Mouse (Mus musculus): Measurements from ENCODE around the gene Stard7. TPM values are rescaled to one million over a fixed set of nuclear protein-coding genes. Genes with fewer than 3 reads are reported as not detected.

Stard7 gene
- polyA plus RNA-seq (2015; fragmentation: Nextera tagmentation; extraction: Ambion mirVana): 34.2 and 37.9 TPM in 2 replicates

- H3K27ac ChIP-seq (ENCODE audit: low read length): peak within 1 kb of the TSS; percentile 98
- H3K27me3 ChIP-seq (replicated peaks; ENCODE audit: insufficient read depth, low read length): no peaks in the 10 kb centered on the region
- H3K9ac ChIP-seq (replicated peaks; ENCODE audit: low read depth): peak within 1 kb of the TSS; percentile 84
- peak; percentile 98 for DNase-seq (ENCODE audit: low spot score)
- ATAC-seq: peak; percentile 98
- H3K9me3 ChIP-seq (ENCODE audit: low read length): no peaks in the 10 kb centered on the region
- no peaks in the 10 kb centered on the region for H3K36me3 ChIP-seq (ENCODE audit: insufficient read depth, low read length)
- peak within 1 kb of the TSS; percentile 79 for H3K4me2 ChIP-seq (replicated peaks; ENCODE audit: low read depth, low read length)
- TF ChIP-seq CTCF (IDR thresholded peaks at IDR 0.05): peak; percentile 59
- TF ChIP-seq EP300 (IDR thresholded peaks at IDR 0.05): no peak
- under 1% methylated on average over 46 of the region's 49 CpGs for WGBS
- peak within 1 kb of the TSS; percentile 91 for H3K4me3 ChIP-seq (ENCODE audit: low read depth, low read length)
- no peaks in the 10 kb centered on the region for H3K4me1 ChIP-seq (ENCODE audit: insufficient read depth, low read depth, low read length)
Observed at GRCm38 (mm10) chr2:127269491-127270299, at the start of gene Stard7. Gene Stard7, plus strand, starts transcription at chr2:127270218.

- Histone ChIP-seq H3K4me2 (replicated peaks; ENCODE audit: low read depth, low read length) (no peak overlapping the region), H3K4me1 (ENCODE audit: insufficient read depth, low read depth, low read length) (no peaks in the 10 kb centered on the region), H3K4me3 (ENCODE audit: low read depth, low read length) (no peak overlapping the region), H3K27me3 (replicated peaks; ENCODE audit: insufficient read depth, low read length) (no peaks in the 10 kb centered on the region), H3K36me3 (ENCODE audit: insufficient read depth, low read length) (peaks cover 75% of the 10 kb centered on the region), H3K9ac (replicated peaks; ENCODE audit: low read depth) (no peak overlapping the region), H3K9me3 (ENCODE audit: low read length) (no peaks in the 10 kb centered on the region), H3K27ac (ENCODE audit: low read length) (no peak overlapping the region)
- no peak for DNase-seq (ENCODE audit: low spot score)
- no peak for ATAC-seq
- TF ChIP-seq CTCF (IDR thresholded peaks at IDR 0.05) (peak; percentile 11; the same call in 1 of the 2 replicates), EP300 (IDR thresholded peaks at IDR 0.05) (no peak)
- WGBS: 92% methylated on average over 3 of the region's 3 CpGs
Observed at GRCm38 (mm10) chr2:127225261-127225660, 44.8 kb upstream of the Stard7 start.

- no peak overlapping the region for H3K27ac ChIP-seq (ENCODE audit: low read length)
- WGBS: 88% methylated on average over 11 of the region's 11 CpGs
Observed at GRCm38 (mm10) chr2:127237897-127238610, 32.0 kb upstream of the Stard7 start.

GRCm38 (mm10) chr2:127240065-127240464 lies 30.0 kb upstream of the Stard7 start:
- no peak for ATAC-seq
- no peak overlapping the region for H3K4me2 ChIP-seq (replicated peaks; ENCODE audit: low read depth, low read length)
- H3K9ac ChIP-seq (replicated peaks; ENCODE audit: low read depth): no peak overlapping the region

More at GRCm38 (mm10) chr2:127237897-127238610, 32.0 kb upstream of the Stard7 start:
- DNase-seq (ENCODE audit: low spot score) (no peak), ATAC-seq (no peak)
- H3K4me3 ChIP-seq (ENCODE audit: low read depth, low read length): no peak overlapping the region
- peaks cover 67% of the 10 kb centered on the region for H3K36me3 ChIP-seq (ENCODE audit: insufficient read depth, low read length)
- H3K9ac ChIP-seq (replicated peaks; ENCODE audit: low read depth): no peak overlapping the region
- no peak overlapping the region for H3K4me2 ChIP-seq (replicated peaks; ENCODE audit: low read depth, low read length)
- H3K27me3 ChIP-seq (replicated peaks; ENCODE audit: insufficient read depth, low read length): no peaks in the 10 kb centered on the region
- no peaks in the 10 kb centered on the region for H3K9me3 ChIP-seq (ENCODE audit: low read length)
- H3K4me1 ChIP-seq (ENCODE audit: insufficient read depth, low read depth, low read length): no peaks in the 10 kb centered on the region
- TF ChIP-seq CTCF (IDR thresholded peaks at IDR 0.05) (no peak), EP300 (IDR thresholded peaks at IDR 0.05) (no peak)

GRCm38 (mm10) chr2:127247592-127248333 lies 22.3 kb upstream of the Stard7 start, which contains the start of the genes Ciao1 and Tmem127:
Gene Ciao1, minus strand, starts transcription at chr2:127247816.
Gene Tmem127, plus strand, starts transcription at chr2:127247908.
- TF ChIP-seq CTCF (IDR thresholded peaks at IDR 0.05) (0 out of 2 replicates have a peak, but pooled peaks have one; percentile 6), EP300 (IDR thresholded peaks at IDR 0.05) (no peak)
- Histone ChIP-seq H3K27ac (ENCODE audit: low read length) (peak within 1 kb of the TSS; percentile 82), H3K4me3 (ENCODE audit: low read depth, low read length) (peak within 1 kb of the TSS; percentile 90), H3K27me3 (replicated peaks; ENCODE audit: insufficient read depth, low read length) (no peaks in the 10 kb centered on the region), H3K4me2 (replicated peaks; ENCODE audit: low read depth, low read length) (peak within 1 kb of the TSS; percentile 89), H3K9me3 (ENCODE audit: low read length) (no peaks in the 10 kb centered on the region), H3K36me3 (ENCODE audit: insufficient read depth, low read length) (peaks cover 13% of the 10 kb centered on the region; the same call in 1 of the 2 replicates), H3K9ac (replicated peaks; ENCODE audit: low read depth) (peak within 1 kb of the TSS; percentile 90), H3K4me1 (ENCODE audit: insufficient read depth, low read depth, low read length) (peaks cover 9% of the 10 kb centered on the region; the same call in 1 of the 2 replicates)
- peak; percentile 100 for ATAC-seq
- 0% methylated on average over 45 of the region's 53 CpGs for WGBS
- peak; percentile 99 for DNase-seq (ENCODE audit: low spot score)

More at GRCm38 (mm10) chr2:127240065-127240464, 30.0 kb upstream of the Stard7 start:
- TF ChIP-seq EP300 (IDR thresholded peaks at IDR 0.05) (no peak), CTCF (IDR thresholded peaks at IDR 0.05) (no peak)
- WGBS: 96% methylated on average over 2 of the region's 2 CpGs
- no peaks in the 10 kb centered on the region for H3K9me3 ChIP-seq (ENCODE audit: low read length)
- no peaks in the 10 kb centered on the region for H3K4me1 ChIP-seq (ENCODE audit: insufficient read depth, low read depth, low read length)
- DNase-seq (ENCODE audit: low spot score): no peak
- H3K27me3 ChIP-seq (replicated peaks; ENCODE audit: insufficient read depth, low read length): no peaks in the 10 kb centered on the region
- no peak overlapping the region for H3K4me3 ChIP-seq (ENCODE audit: low read depth, low read length)
- H3K27ac ChIP-seq (ENCODE audit: low read length): no peak overlapping the region
- peaks cover 69% of the 10 kb centered on the region for H3K36me3 ChIP-seq (ENCODE audit: insufficient read depth, low read length)
